Mouse (Mus musculus): ENCODE data around the gene Colec11.

Gene Colec11

GRCm38 (mm10) chr12:28598526-28598991, 24.6 kb downstream of the Colec11 start:
- no peak for DNase-seq

- DNase-seq: no peak
Observed at GRCm38 (mm10) chr12:28598110-28598509, 25.1 kb downstream of the Colec11 start.

- DNase-seq: no peak
Observed at GRCm38 (mm10) chr12:28597699-28598098, 25.5 kb downstream of the Colec11 start.

DNA sequence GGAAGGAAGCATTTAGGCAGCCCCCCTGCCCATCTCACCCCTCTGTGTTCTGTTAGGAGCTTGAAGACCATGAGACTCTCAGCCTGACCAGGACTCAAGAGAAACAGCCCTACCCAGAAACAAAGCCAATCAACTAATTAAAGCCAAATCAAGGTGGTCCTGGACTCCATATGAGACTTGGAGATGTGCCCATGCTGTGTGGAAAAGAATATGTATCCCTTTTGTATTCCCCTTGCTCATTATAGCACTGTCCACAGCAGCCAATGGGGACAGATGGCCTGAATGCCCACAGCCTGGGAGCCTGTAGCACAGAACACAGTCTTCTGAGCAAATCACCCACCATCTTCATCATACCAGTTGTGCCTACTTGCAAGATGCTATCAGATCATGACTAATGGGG, 26.3 kb downstream of the Colec11 start:
- peak in 1 of 2 experiments; percentile 34 for DNase-seq

DNA sequence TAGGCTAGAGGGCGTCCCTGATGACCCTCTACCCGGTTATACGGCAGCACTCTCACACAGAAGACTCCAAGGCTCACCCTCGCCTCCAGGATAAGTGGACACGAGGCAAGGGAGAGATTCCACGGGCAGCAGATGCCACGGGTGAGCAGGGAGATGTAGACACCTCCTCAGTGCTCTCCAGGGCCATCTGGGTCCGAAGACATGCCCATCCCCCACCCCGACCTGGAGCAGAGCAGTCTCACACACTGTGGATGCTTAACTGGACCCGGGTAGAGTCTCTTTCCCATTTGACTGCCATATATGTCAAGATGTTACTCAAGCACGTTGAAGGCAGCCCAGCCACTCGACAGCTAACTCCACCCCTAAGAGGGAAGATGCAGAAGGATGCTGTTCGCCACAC, 32.7 kb downstream of the Colec11 start:
- DNase-seq: peak; percentile 51 to 60

- peak; percentile 96 to 97 for DNase-seq
Observed at GRCm38 (mm10) chr12:28589090-28589868, 33.9 kb downstream of the Colec11 start.

DNA sequence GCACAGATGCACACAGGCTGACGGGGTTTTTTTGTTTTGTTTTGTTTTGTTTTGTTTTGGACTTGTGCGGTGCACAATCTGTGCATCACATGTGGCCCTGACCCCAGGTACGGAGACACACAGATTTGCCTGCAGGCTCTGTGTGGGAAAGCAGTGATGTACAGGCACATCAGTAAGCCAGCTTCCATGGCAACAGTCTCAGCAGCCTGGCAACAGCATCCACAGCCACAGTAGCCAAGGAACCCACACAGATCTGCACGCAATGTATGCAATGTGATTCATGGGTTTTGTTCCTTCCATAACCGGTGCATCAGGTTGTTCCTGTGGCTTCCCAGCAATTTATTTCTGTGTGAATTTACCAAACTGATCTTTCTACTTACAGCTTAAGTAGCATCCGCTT, 35.2 kb downstream of the Colec11 start:
- DNase-seq: no peak

GRCm38 (mm10) chr12:28584036-28584435, 39.1 kb downstream of the Colec11 start:
- DNase-seq: peak; percentile 61 to 62

GRCm38 (mm10) chr12:28582423-28582822, 40.8 kb downstream of the Colec11 start, which contains the start of gene Allc:
Allc (minus strand) TSS chr12:28582523.
- no peak for DNase-seq

GRCm38 (mm10) chr12:28579132-28579531, 44.0 kb downstream of the Colec11 start:
- peak; percentile 51 to 60 for DNase-seq

DNA sequence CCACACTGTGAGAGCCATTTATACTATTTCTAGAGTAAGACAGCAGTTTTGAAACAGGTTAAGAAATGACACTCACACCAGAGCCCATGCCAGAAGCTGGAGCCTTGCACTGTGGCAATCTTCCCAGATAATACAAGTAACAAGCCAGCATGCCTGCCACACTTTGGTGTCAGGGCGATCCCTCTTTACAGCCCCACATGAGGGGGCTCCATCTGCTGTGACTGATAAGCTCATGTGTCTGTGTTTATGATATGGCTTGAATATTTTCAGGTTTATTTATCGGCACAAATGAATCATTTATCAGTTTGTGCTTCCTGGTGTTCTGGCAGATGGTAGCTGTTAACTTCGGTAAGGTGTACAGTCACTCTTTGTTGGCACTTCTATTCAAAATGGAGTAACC, 45.0 kb downstream of the Colec11 start:
- peak; percentile 38 to 49 for DNase-seq

- DNase-seq: no peak
Observed at GRCm38 (mm10) chr12:28575366-28576070, 47.7 kb downstream of the Colec11 start.

- no peak for DNase-seq
Observed at GRCm38 (mm10) chr12:28572241-28572640, 50.9 kb downstream of the Colec11 start.

GRCm38 (mm10) chr12:28552299-28552698, 70.9 kb downstream of the Colec11 start, which contains the start of gene Dcdc2c:
Dcdc2c (minus strand) TSS chr12:28552399.
- no peak for DNase-seq

- DNase-seq: no peak
Observed at GRCm38 (mm10) chr12:28551775-28552174, 71.4 kb downstream of the Colec11 start.

GRCm38 (mm10) chr12:28548887-28549286, 74.3 kb downstream of the Colec11 start:
- no peak for DNase-seq

Measured in cerebellum, postnatal 10 days (tissue).